Mouse (Mus musculus) ES-Bruce4 (cell line): ENCODE data around the gene Etnk1.

Experiments used
- CTCF ChIP-seq: IDR thresholded peaks from one replicate; pipeline ENCODE4 v1.8.1; 2011; ENCODE audit warnings: low read depth, low read length
- EP300 ChIP-seq: IDR thresholded peaks from 2 replicates; pipeline ENCODE4 v1.6.1; 2011; ENCODE audit warnings: low read depth, low read length; ENCODE audit not compliant: insufficient read depth

DNA sequence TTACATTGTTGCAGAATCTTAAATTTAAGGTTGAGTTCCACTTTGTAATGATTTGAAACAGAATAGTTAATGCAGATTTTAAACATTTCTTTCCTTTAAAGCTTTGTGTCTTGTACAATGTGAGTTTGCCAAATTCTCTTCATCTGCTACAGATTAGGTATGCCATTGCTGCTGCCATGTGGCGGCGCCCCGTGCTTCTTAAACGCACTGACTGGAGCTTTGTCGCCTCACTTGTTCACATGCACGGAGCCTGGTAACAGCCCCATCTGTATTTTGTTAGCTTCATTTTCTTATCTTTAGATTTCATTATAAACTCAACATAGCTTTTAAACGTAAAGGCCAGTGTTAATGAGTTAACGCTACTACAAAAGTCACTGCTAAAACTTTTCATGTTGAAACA lies 25.7 kb downstream of the Etnk1 start:
- no peak for TF ChIP-seq CTCF
- no peak for TF ChIP-seq EP300
